Mouse (Mus musculus) neural tube, embryonic 12.5 days (tissue): Measurements from ENCODE around the gene Eci2. TPM values are rescaled to one million over a fixed set of nuclear protein-coding genes. Genes with fewer than 3 reads are reported as not detected.
A peak's percentile ranks its signal among the peaks of the same experiment; 100 is the strongest.
"Not testable (repeated sequence)": the region's sequence is repeated elsewhere in the genome, so short reads cannot be mapped to it uniquely, and the experiment has no call there.

Experiments used
- ATAC-seq: fragments of 200-750 bp; cut with Nextera tagmentation; 2 replicates; pipeline ENCODE4 v1.8.0; 2017; ENCODE audit warnings: low read depth, mild to moderate bottlenecking, moderate TSS enrichment, moderate library complexity; ENCODE audit not compliant: low FRiP score
- H3K27ac ChIP-seq: fragments of 300-500 bp; sonication (generic); 2 replicates; pipeline ENCODE4 v1.5.1; 2016
- H3K27me3 ChIP-seq: fragments of 300-500 bp; sonication (generic); replicated peaks from 2 replicates; pipeline ENCODE4 v1.6.1; 2016; ENCODE audit warnings: mild to moderate bottlenecking
- H3K36me3 ChIP-seq: fragments of 300-500 bp; sonication (generic); 2 replicates; pipeline ENCODE4 v1.6.1; 2016; ENCODE audit warnings: mild to moderate bottlenecking
- H3K4me1 ChIP-seq: fragments of 300-500 bp; sonication (generic); 2 replicates; pipeline ENCODE4 v1.6.1; 2016
- H3K4me2 ChIP-seq: fragments of 300-500 bp; sonication (generic); replicated peaks from 2 replicates; pipeline ENCODE4 v1.6.1; 2016; ENCODE audit warnings: mild to moderate bottlenecking
- H3K4me3 ChIP-seq: fragments of 300-500 bp; sonication (generic); 2 replicates; pipeline ENCODE4 v1.5.1; 2016
- H3K9ac ChIP-seq: fragments of 300-500 bp; sonication (generic); 2 replicates; pipeline ENCODE4 v1.6.1; 2016; ENCODE audit warnings: mild to moderate bottlenecking
- H3K9me3 ChIP-seq: fragments of 300-500 bp; sonication (generic); 2 replicates; pipeline ENCODE4 v1.6.1; 2016; ENCODE audit warnings: mild to moderate bottlenecking
- WGBS: fragments of 180-500 bp; shearing (Covaris S2); methylation state at CpG from one replicate; pipeline ENCODE4 v1.1.7; 2016; 5-methylcytosine and 5-hydroxymethylcytosine counted together
- polyA plus RNA-seq: library from polyadenylated mRNA; unstranded; fragments of >200 nt; fragmentation: Nextera tagmentation; extraction: Ambion mirVana; gene quantifications from 2 replicates; pipeline ENCODE4 v1.2.1, GENCODE M21; 2016

The Eci2 gene
- polyA plus RNA-seq, 1 experiment from 2014 or later, result 113 TPM

DNA sequence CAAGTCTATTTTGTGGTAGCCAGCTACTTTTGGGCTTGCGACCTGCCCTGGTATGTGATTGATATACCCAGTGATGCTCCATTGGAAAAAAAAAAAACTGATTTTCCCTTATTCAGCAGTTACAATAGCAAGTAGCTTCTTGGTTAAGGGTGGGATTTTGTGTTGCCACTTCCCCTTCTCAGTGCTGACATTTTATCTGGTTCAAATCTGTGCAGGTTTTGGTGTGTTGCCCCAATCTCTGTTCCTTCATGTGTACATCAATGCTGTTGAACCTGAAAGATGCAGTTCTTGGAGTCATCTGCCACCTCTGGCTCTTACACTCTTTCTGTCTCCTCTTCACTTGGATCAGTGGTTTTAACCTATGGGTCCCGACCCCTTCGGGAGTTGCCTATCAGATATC, 1.5 kb upstream of the Eci2 start:
- WGBS, result 94% methylated on average over 3 of the region's 3 CpGs
- H3K36me3 ChIP-seq, result no peaks in the 10 kb centered on the region
- H3K9ac ChIP-seq, result no peak overlapping the region
- H3K4me3 ChIP-seq, result no peak overlapping the region
- no peak for ATAC-seq
- no peaks in the 10 kb centered on the region for H3K9me3 ChIP-seq
- no peak overlapping the region for H3K27ac ChIP-seq
- H3K4me1 ChIP-seq, result no peaks in the 10 kb centered on the region
- H3K4me2 ChIP-seq, result no peak overlapping the region
- no peaks in the 10 kb centered on the region for H3K27me3 ChIP-seq

DNA sequence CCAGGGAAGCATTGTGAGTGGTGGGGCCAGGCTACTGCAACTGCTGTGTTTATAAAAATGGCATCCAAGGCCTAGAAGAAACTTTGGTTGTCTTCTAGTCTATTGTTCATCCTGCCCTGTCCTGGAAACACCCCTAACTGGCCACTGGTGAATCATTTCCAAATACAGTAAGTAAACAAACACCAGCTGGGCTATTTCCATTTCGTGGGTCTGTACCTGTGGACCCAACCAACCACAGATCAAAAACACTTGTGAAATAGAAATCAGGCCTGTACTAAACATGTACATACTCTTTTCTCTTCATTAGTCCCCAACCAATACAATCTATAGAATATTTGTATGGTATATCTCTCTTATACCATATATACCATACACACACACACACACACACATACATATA, 3.5 kb downstream of the Eci2 start:
- H3K4me3 ChIP-seq, H3K36me3 ChIP-seq, H3K27me3 ChIP-seq, ATAC-seq, H3K4me2 ChIP-seq, H3K9me3 ChIP-seq, H3K9ac ChIP-seq, H3K4me1 ChIP-seq, H3K27ac ChIP-seq: not testable (repeated sequence)
- WGBS, result 73% methylated on average over 1 of the region's 1 CpGs

DNA sequence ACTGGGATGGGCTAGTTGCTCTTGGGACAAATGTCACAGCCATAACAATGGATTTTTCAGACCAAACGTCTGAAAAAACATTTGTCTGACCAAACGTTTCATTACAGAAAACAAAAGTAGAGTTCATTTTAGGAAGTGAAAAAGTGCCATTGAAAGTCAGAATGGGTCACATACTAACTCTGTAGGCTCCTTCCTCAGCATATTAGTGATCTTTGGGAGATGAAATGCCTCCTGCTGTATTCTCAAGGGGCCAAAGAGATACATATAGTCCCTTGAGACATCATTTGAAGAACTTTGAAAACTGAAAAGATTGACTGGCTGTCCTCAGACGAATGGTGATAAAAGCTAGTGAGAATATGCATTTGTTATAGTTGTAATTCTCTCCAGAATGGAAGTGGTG, 6.5 kb downstream of the Eci2 start:
- H3K36me3 ChIP-seq, result no peaks in the 10 kb centered on the region
- no peak overlapping the region for H3K9ac ChIP-seq
- H3K4me1 ChIP-seq, result no peaks in the 10 kb centered on the region
- no peaks in the 10 kb centered on the region for H3K9me3 ChIP-seq
- H3K27me3 ChIP-seq, result no peaks in the 10 kb centered on the region
- ATAC-seq, result no peak
- 80% methylated on average over 3 of the region's 3 CpGs for WGBS
- no peak overlapping the region for H3K4me3 ChIP-seq
- H3K27ac ChIP-seq, result no peak overlapping the region
- H3K4me2 ChIP-seq, result no peak overlapping the region

DNA sequence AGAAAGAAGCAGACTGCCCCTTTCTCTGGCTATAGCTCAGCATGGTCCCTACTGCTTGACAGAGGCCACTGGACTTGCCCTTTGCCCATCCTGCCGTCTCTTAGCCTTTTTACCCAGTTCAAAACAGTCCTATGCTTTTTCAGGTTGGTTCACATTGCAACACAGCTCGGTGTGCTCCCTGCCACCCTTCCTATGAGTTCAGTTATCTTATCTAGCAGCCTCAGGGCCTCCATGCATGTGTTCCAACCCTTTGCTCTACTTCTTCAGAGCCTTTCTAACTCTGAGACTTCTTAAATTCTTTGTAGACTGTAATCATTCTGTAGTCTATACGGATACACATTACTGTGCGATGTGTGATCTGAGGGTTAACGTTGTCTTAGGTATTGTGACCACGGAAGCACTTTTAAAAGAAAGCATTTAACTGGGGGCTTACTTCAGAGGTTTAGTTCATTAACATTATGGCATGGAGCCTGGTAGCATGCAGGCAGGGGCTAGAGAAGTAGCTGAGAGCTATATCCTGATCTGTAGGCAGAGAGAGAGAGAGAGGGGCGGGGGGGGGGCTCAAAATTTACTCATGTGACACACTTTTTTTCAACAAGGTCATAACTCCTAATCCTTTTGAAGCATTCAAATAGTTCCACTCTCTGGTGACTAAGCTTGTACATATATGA, 7.9 kb downstream of the Eci2 start:
- H3K4me3 ChIP-seq, result no peak overlapping the region
- no peaks in the 10 kb centered on the region for H3K4me1 ChIP-seq
- H3K27ac ChIP-seq, result no peak overlapping the region
- ATAC-seq, result no peak
- H3K27me3 ChIP-seq, result no peaks in the 10 kb centered on the region
- H3K4me2 ChIP-seq, result no peak overlapping the region
- H3K9ac ChIP-seq, result no peak overlapping the region
- no peaks in the 10 kb centered on the region for H3K36me3 ChIP-seq
- H3K9me3 ChIP-seq, result no peaks in the 10 kb centered on the region
- 85% methylated on average over 7 of the region's 7 CpGs for WGBS

DNA sequence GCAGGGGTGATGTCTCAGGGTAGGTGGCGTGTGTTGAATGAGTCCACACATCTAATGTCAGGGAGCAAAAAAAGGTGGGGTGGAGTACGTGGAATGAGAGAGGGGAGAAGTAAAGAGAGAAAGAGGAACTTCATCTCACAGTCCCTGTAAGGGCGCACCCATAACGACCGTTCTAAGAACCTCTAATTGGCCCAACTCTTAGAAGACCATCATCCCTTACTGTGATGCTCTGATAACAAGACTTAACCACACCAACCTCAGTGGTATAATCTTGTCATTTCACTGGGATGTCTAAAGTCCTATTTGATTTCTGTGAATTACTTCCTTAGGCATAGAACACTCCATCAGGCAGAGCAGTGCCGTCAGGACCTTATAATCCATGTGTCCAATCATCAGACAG, 9.5 kb downstream of the Eci2 start:
- Histone ChIP-seq H3K9ac (no peak overlapping the region), H3K36me3 (no peaks in the 10 kb centered on the region), H3K4me1 (no peaks in the 10 kb centered on the region), H3K9me3 (no peaks in the 10 kb centered on the region), H3K27me3 (no peaks in the 10 kb centered on the region), H3K4me3 (no peak overlapping the region), H3K27ac (no peak overlapping the region), H3K4me2 (no peak overlapping the region)
- no peak for ATAC-seq
- 92% methylated on average over 6 of the region's 6 CpGs for WGBS

DNA sequence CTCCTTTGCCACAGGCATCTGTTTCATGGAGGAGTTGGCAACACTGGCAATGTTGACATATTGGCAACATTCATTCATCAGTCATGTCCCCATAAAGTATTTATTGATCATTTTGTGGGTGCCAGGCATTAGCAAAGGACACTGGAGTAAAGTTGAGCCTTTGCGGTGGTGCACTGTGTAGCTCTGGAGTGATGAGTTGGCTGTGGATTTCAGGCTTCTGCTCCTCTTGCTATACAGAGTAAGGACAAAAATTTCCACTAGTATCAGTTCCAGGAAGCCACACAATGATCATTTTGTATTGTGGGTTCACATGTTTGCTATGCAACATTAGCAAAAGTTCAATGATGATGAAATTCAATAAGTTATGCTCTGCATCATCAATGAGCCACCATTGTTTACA, 10.8 kb downstream of the Eci2 start:
- Histone ChIP-seq H3K27me3 (no peaks in the 10 kb centered on the region), H3K36me3 (no peaks in the 10 kb centered on the region), H3K9ac (no peak overlapping the region), H3K27ac (no peak overlapping the region), H3K4me2 (no peak overlapping the region), H3K9me3 (no peaks in the 10 kb centered on the region), H3K4me1 (no peaks in the 10 kb centered on the region), H3K4me3 (no peak overlapping the region)
- 98% methylated on average over 1 of the region's 1 CpGs for WGBS
- no peak for ATAC-seq

DNA sequence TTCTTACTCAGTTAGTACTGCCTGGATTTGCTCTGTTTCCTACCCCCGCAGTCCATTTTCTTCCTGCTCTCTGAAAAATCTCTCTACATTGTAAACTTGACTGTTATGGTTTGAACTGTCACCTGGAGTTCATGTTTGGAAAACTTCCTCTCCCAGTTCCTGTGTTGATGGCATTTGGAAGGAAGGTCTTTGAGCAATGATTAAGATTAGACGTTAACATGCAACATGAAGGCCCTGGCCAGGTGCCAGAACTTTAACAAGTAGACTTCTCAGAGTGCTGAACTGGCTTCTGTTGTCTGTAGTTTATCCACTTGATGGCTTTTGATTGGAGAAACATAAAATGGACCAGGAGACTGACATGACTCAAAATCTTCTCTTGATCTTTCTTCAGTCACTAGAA, 31.0 kb downstream of the Eci2 start:
- Histone ChIP-seq H3K27me3 (no peaks in the 10 kb centered on the region), H3K4me2 (no peak overlapping the region), H3K27ac (no peak overlapping the region), H3K36me3 (no peaks in the 10 kb centered on the region), H3K9me3 (0 out of 2 replicates have a peak, but pooled peaks cover 3% of the 10 kb centered on the region), H3K9ac (no peak overlapping the region), H3K4me3 (no peak overlapping the region), H3K4me1 (peaks cover 6% of the 10 kb centered on the region)
- no peak for ATAC-seq
- WGBS, result 89% methylated on average over 2 of the region's 2 CpGs

DNA sequence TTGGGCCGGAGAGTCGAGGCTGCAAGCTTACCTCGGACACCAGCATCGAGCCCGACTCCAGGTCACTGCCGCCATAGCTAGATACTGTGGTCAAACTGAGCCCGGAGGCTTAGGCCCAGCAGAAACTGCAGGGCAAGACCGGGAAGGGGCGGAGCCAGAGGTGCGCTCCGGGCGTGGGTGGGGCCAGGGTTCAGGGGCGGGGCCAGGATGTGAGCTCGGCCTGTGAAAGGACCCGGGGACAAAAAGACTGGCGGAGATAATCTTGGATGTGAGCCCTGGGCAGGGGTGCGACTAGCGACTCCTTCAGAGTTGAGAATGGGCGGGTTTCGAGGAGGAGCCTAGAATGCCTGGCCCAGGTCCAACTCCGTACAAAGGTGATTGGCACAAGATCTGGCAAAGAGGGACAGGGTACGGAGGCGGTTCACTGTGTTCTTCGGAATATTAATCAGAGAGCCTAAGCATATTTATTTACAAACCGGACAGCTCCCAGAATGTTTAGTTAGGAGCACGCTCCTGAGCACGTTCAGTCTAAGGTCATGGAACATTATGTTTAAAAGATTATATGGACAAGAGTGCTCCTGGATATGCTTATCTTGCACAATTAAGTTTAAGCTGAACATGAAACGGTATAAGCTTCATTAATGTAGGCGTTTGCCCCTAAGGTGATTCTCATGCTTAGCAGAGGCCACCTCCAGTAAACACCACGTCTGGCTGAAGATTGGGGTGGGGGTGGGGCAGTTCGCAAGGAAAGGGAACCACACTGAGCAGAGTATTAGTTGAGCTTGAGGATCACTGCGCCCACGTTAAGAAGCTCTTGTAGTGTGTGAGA, 32.7 kb downstream of the Eci2 start:
- H3K4me2 ChIP-seq, result peak overlapping the region; percentile 58
- 3% methylated on average over 33 of the region's 33 CpGs for WGBS
- H3K36me3 ChIP-seq, result peaks cover 5% of the 10 kb centered on the region
- H3K9me3 ChIP-seq, result 0 out of 2 replicates have a peak, but pooled peaks cover 3% of the 10 kb centered on the region
- H3K27me3 ChIP-seq, result no peaks in the 10 kb centered on the region
- H3K27ac ChIP-seq, result peak overlapping the region; percentile 10; the same call in 1 of the 2 replicates
- peaks cover 6% of the 10 kb centered on the region for H3K4me1 ChIP-seq
- peak overlapping the region; percentile 66 for H3K9ac ChIP-seq
- peak overlapping the region; percentile 54 for H3K4me3 ChIP-seq
- peak; percentile 98 for ATAC-seq

DNA sequence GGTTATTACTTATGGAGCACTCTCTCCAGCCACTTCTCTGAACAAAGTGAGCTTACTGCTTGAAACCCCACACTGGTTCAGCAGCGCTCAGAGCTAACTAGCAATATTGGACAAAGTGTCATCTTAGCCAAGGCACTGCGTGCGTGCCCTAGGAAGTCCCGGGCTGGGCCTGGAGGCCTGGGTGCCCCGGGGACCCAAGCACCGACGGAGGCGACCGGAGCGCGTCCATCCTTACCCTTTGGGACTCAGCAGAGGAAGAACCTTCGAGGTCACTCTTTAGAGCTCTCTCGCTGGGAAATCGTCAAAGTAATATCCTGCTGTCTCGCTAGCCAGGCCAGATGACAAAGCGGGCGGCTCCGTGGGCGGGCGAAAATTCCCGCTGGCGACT, 33.3 kb downstream of the Eci2 start:
- WGBS, result 2% methylated on average over 22 of the region's 22 CpGs
- Histone ChIP-seq H3K9ac (peak overlapping the region; percentile 66), H3K36me3 (peaks cover 11% of the 10 kb centered on the region), H3K4me3 (peak overlapping the region; percentile 54), H3K27me3 (no peaks in the 10 kb centered on the region), H3K27ac (peak overlapping the region; percentile 10; the same call in 1 of the 2 replicates), H3K9me3 (0 out of 2 replicates have a peak, but pooled peaks cover 3% of the 10 kb centered on the region), H3K4me2 (peak overlapping the region; percentile 58), H3K4me1 (peaks cover 6% of the 10 kb centered on the region)
- peak; percentile 71 for ATAC-seq

DNA sequence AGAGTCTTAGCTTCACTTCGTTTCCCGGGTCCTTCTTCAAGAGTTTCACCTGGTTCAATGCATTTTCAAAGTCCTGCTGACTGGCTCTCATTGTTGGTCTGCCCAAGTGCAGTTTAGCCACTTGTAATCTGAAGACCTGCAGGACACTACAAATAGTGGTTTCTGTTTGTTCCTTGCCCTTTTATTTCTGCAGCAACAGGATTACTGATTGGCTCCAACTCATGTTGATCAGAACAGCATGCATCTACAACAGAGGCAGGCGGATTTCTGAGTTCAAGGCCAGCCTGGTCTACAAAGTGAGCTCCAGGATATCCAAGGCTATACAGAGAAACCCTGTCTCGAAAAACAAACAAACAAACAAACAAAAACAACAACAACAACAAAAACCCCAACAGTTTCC, 33.8 kb downstream of the Eci2 start:
- Histone ChIP-seq H3K27me3 (no peaks in the 10 kb centered on the region), H3K4me1 (peaks cover 6% of the 10 kb centered on the region), H3K4me2 (peak overlapping the region; percentile 58), H3K9me3 (no peaks in the 10 kb centered on the region), H3K36me3 (peaks cover 16% of the 10 kb centered on the region), H3K9ac (no peak overlapping the region), H3K27ac (no peak overlapping the region), H3K4me3 (peak overlapping the region; percentile 54)
- 86% methylated on average over 4 of the region's 4 CpGs for WGBS
- ATAC-seq, result no peak

DNA sequence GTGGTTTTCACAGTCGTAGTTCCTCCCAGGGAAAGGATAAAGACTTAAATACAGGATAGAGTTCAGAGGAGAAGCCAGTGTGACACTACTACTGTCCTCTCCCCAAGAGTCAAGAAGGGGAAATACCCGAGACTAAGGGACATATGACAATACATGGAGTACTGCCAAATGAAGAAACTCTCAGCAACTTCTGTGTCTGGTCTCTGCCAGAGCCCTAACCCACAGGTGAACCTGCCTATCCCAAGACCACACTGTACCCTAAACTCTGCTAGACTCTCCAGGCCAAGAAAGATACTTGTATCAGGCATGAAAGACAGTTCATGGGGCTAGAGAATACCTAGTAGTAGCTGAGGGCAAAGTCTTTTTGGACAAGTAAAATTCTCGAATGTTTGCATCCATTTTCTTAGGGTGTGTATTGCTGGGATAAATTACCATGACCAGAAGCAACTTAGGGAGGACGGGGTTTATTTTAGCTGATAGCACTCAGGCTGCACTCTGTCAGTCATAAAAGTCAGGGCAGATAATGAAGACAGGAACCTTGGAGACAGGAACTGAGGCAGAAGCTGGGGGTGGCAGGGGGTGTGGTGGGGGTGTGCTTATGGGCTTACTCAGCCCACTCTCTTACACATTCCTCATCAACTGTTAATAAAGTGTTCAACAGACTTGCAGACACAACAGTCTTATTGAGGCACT, 35.2 kb downstream of the Eci2 start:
- H3K4me1 ChIP-seq, result peaks cover 6% of the 10 kb centered on the region
- no peak overlapping the region for H3K4me2 ChIP-seq
- 71% methylated on average over 4 of the region's 4 CpGs for WGBS
- H3K4me3 ChIP-seq, result no peak overlapping the region
- H3K36me3 ChIP-seq, result peaks cover 30% of the 10 kb centered on the region
- H3K9ac ChIP-seq, result no peak overlapping the region
- no peak overlapping the region for H3K27ac ChIP-seq
- H3K9me3 ChIP-seq, result no peaks in the 10 kb centered on the region
- H3K27me3 ChIP-seq, result no peaks in the 10 kb centered on the region
- no peak for ATAC-seq

DNA sequence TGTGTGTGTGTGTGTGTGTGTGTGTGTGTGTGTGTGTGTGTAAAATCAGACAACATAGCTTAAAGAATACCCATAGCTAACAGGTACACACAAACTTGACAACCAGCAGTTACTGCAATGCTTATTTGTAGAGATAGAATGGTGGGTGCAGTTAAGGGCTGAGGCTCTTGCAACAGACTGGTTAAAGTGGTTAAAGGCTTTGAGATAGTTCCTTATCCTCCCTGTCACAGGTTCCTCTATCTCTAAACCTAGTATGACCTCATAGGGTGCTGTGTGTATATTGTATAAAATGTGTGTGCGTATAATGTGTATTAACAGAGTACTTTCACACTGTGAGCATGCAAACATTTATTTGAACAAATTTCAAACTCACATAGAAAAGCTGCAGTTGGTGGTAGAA, 43.4 kb downstream of the Eci2 start:
- peaks cover 74% of the 10 kb centered on the region for H3K36me3 ChIP-seq
- ATAC-seq, H3K9ac ChIP-seq, H3K27ac ChIP-seq, H3K4me2 ChIP-seq, H3K4me3 ChIP-seq, H3K9me3 ChIP-seq, H3K4me1 ChIP-seq, H3K27me3 ChIP-seq: not testable (repeated sequence)
- WGBS, result 98% methylated on average over 1 of the region's 1 CpGs
